Mouse (Mus musculus): ENCODE measurements around the gene Irf8.

Gene Irf8

GRCm38 (mm10) chr8:120735770-120736481 lies at the start of gene Irf8:
Gene Irf8 (plus strand): TSS chr8:120736358.
- DNase-seq (ENCODE audit: low spot score in 2 of 2), result peak; percentile 70 to 71

GRCm38 (mm10) chr8:120686576-120686975 lies 49.6 kb upstream of the Irf8 start:
- DNase-seq (ENCODE audit: low spot score in 2 of 2), result no peak

GRCm38 (mm10) chr8:120687786-120688185 lies 48.4 kb upstream of the Irf8 start:
- no peak for DNase-seq (ENCODE audit: low spot score in 2 of 2)

GRCm38 (mm10) chr8:120688511-120688910 lies 47.6 kb upstream of the Irf8 start:
- no peak for DNase-seq (ENCODE audit: low spot score in 2 of 2)

- no peak for DNase-seq (ENCODE audit: low spot score in 2 of 2)
Observed at GRCm38 (mm10) chr8:120692934-120693333, 43.2 kb upstream of the Irf8 start.

GRCm38 (mm10) chr8:120693861-120694493 lies 42.2 kb upstream of the Irf8 start:
- no peak for DNase-seq (ENCODE audit: low spot score in 2 of 2)

GRCm38 (mm10) chr8:120696401-120697153 lies 39.6 kb upstream of the Irf8 start:
- no peak for DNase-seq (ENCODE audit: low spot score in 2 of 2)

GRCm38 (mm10) chr8:120697154-120697978 lies 38.8 kb upstream of the Irf8 start:
- no peak for DNase-seq (ENCODE audit: low spot score in 2 of 2)

GRCm38 (mm10) chr8:120697979-120698272 lies 38.2 kb upstream of the Irf8 start:
- no peak for DNase-seq (ENCODE audit: low spot score in 2 of 2)

- DNase-seq (ENCODE audit: low spot score in 2 of 2), result no peak
Observed at GRCm38 (mm10) chr8:120698426-120698825, 37.7 kb upstream of the Irf8 start.

- DNase-seq (ENCODE audit: low spot score in 2 of 2), result no peak
Observed at GRCm38 (mm10) chr8:120699079-120699478, 37.1 kb upstream of the Irf8 start.

GRCm38 (mm10) chr8:120699565-120699964 lies 36.6 kb upstream of the Irf8 start:
- no peak for DNase-seq (ENCODE audit: low spot score in 2 of 2)

- DNase-seq (ENCODE audit: low spot score in 2 of 2), result no peak
Observed at GRCm38 (mm10) chr8:120700053-120700452, 36.1 kb upstream of the Irf8 start.

GRCm38 (mm10) chr8:120701758-120702465 lies 34.2 kb upstream of the Irf8 start:
- DNase-seq (ENCODE audit: low spot score in 2 of 2), result no peak

GRCm38 (mm10) chr8:120704203-120704602 lies 32.0 kb upstream of the Irf8 start:
- DNase-seq (ENCODE audit: low spot score in 2 of 2), result no peak

- no peak for DNase-seq (ENCODE audit: low spot score in 2 of 2)
Observed at GRCm38 (mm10) chr8:120705163-120705562, 31.0 kb upstream of the Irf8 start.

GRCm38 (mm10) chr8:120706193-120706592 lies 30.0 kb upstream of the Irf8 start:
- DNase-seq (ENCODE audit: low spot score in 2 of 2), result no peak

GRCm38 (mm10) chr8:120709176-120709575 lies 27.0 kb upstream of the Irf8 start:
- no peak for DNase-seq (ENCODE audit: low spot score in 2 of 2)

- DNase-seq (ENCODE audit: low spot score in 2 of 2), result no peak
Observed at GRCm38 (mm10) chr8:120715200-120715599, 21.0 kb upstream of the Irf8 start.

- no peak for DNase-seq (ENCODE audit: low spot score in 2 of 2)
Observed at GRCm38 (mm10) chr8:120715996-120716680, 20.0 kb upstream of the Irf8 start.
